In genomic region chr2:93849505-93850089, GRCm38 (mm10) we compare ENCODE assay signal across 8 mouse cellular contexts. TPM values are rescaled to one million over a fixed set of nuclear protein-coding genes. Genes with fewer than 3 reads are reported as not detected.
A peak's percentile ranks its signal among the peaks of the same experiment; 100 is the strongest.
DNase-seq lines count a peak whose midpoint lies in the region; ATAC-seq lines count a peak whose summit lies in the region.

TSS of gene Accs (minus strand) at chr2:93849943.

- H3K27me3 ChIP-seq in hindbrain, embryonic 12.5 days: no peaks in the 10 kb centered on the region; the same call in 1 of the 2 replicates

- H3K27ac ChIP-seq in hindbrain, embryonic 12.5 days: peak within 1 kb of the TSS; percentile 84

- H3K4me1 ChIP-seq in hindbrain, embryonic 12.5 days: peaks cover 16% of the 10 kb centered on the region

- under 1% methylated on average over 28 of the region's 28 CpGs for WGBS in hindbrain, embryonic 12.5 days

- peak within 1 kb of the TSS; percentile 73 for H3K4me2 ChIP-seq in hindbrain, embryonic 12.5 days (replicated peaks)

- peak within 1 kb of the TSS; percentile 73 for H3K9ac ChIP-seq in hindbrain, embryonic 12.5 days

- H3K9me3 ChIP-seq in hindbrain, embryonic 12.5 days (replicated peaks): no peaks in the 10 kb centered on the region

- peak; percentile 86 for ATAC-seq in hindbrain, embryonic 12.5 days (ENCODE audit: low FRiP score)

- H3K36me3 ChIP-seq in hindbrain, embryonic 12.5 days: peaks cover 10% of the 10 kb centered on the region

- DNase-seq in NIH3T3 (ENCODE audit: low read depth): peak; percentile 89
- DNase-seq in cerebellum, postnatal 10 days: peak; percentile 78 to 82
- DNase-seq in frontal cortex, adult 2 months (ENCODE audit: extremely low spot score in 1 of 2, low spot score in 1 of 2): peak; percentile 7 to 57
- DNase-seq in layer of hippocampus, postnatal 25 days (ENCODE audit: extremely low spot score in 1 of 2, low spot score in 1 of 2): peak; percentile 21 to 53
- DNase-seq in lung, postnatal 14 days: peak; percentile 79
- DNase-seq in ovary, postnatal 36 days (ENCODE audit: low spot score): peak; percentile 77
- peak; percentile 61 for DNase-seq in thymus, postnatal 14 days

- H3K4me3 ChIP-seq in hindbrain, embryonic 12.5 days: peak within 1 kb of the TSS; percentile 64

RNA-seq across cellular contexts. Expression of gene Accs, which starts in this region (rescaled TPM):
- 8.7 and 9.1 TPM in 2 replicates for polyA plus RNA-seq in frontal cortex, adult 2 months (2012; rRNA removed)
- polyA plus RNA-seq in hindbrain, embryonic 12.5 days (2016; fragmentation: Nextera tagmentation; extraction: Ambion mirVana): 7.4 and 8.1 TPM in 2 replicates
- 1 to 10 TPM; 2.1 to 3.2 TPM for total RNA-seq in layer of hippocampus, postnatal 25 days (2021)

Comparison
In these comparisons a context has a peak if more than half of its experiments do, and no peak if none do; other contexts are left out.
1. Peak in every context shown above with its lines: DNase-seq, ATAC-seq, H3K4me3 ChIP-seq and H3K27ac ChIP-seq.
2. DNase-seq: peak in every context shown above with its lines; median percentile 89 in NIH3T3; 80 in cerebellum, postnatal 10 days; 79 in lung, postnatal 14 days; 77 in ovary, postnatal 36 days; 61 in thymus, postnatal 14 days; 37 in layer of hippocampus, postnatal 25 days; 32 in frontal cortex, adult 2 months.